Mouse (Mus musculus): ENCODE results near the gene Cldn14.

DNA sequence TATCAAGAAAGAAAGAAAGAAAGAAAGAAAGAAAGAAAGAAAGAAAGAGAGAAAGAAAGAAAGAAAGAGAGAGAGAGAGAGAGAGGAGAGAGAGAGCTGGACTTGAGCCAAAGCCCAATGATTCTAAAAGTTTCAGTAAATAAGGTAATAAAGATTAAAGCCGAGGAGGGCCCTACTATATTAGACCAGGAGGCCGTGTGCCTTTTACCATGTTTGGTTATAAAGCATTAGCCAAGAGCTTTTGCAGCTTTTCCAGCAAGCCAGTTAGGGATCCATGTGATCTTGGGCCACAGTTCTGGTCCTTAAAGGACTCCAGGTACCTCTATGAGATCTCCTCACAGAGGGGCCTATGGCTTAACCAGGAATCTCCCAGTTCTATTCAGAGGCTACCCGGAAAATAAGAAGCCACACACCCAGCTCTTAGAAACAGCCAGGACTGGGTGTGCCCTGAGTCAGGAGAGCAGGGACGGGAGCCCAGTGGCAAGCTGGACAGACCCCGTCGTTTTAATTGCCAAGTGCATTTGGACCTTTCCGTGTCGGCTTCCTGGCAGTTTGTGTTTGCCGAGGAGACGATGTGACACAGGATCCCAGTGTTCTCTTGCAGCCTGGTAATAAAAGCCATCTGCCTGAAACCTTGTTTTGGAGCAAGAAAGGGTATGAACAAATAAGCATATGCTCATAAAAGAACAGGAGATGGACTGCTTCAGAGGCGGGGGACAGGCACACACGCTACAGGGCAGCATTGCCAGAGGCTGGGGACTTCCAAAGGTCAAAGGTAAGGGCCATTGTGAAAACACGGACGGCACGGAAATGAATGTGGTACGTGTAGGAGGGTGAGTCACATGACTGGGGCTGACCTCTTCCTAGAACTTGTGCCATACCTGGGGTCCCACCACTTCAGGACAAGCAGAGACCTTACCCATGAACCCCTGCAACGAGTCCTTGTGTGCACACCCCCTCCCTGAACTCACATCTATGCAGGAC is 76.2 kb downstream of the Cldn14 start:
- TF ChIP-seq CTCF (IDR thresholded peaks at IDR 0.05; ENCODE audit: low read depth), result no peak
- no peak for TF ChIP-seq EP300 (IDR thresholded peaks at IDR 0.05; ENCODE audit: low read depth)

Data from liver, embryonic 14.5 days (tissue).